Mouse (Mus musculus) neutrophil, adult 5-6 weeks (primary cell): ENCODE measurements around the gene Krtap4-2. TPM values are rescaled to one million over a fixed set of nuclear protein-coding genes. Genes with fewer than 3 reads are reported as not detected.
"Not testable (repeated sequence)": the region's sequence is repeated elsewhere in the genome, so short reads cannot be mapped to it uniquely, and the experiment has no call there.

Experiments used
- ATAC-seq: fragments of 151-379, 151-347 bp; 2 replicates; pipeline ENCODE4 v1.8.0; 2017; ENCODE audit warnings: mild to moderate bottlenecking, moderate TSS enrichment; ENCODE audit not compliant: insufficient number of reproducible peaks, poor library complexity, low FRiP score, severe bottlenecking; ENCODE audit errors: extremely low read depth
- total RNA-seq: library from RNA; stranded (forward); fragments of 200-1000 nt; gene quantifications from 2 replicates; pipeline ENCODE4 v1.2.3, GENCODE M21; 2017

The Krtap4-2 gene
- not detected in 2 replicates for total RNA-seq

DNA sequence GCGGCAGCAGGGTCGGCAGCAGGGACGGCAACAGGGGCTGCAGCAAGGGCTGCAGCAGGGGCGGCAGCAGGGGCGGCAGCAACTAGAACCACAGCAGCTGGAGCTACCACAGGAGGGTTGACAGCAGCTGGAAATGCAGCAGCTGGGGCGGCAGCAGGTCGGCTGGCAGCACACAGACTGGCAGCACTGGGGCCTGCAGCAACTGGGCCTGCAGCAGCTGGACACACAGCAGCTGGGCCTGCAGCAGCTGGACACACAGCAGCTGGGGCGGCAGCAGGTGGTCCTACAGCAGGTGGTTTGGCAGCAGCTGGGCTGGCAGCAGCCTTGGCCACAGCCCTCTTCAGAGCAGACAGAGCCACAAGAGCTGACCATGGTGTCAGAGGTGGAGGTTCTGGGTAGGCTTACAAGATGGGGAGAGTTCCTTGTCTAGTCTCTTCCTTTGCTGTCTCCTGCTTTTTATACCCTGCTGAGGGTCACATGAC lies at the start of gene Krtap4-2:
TSS of gene Krtap4-2 (minus strand) at position 432 of the 482 bp plus-strand sequence.
- no peak for ATAC-seq

DNA sequence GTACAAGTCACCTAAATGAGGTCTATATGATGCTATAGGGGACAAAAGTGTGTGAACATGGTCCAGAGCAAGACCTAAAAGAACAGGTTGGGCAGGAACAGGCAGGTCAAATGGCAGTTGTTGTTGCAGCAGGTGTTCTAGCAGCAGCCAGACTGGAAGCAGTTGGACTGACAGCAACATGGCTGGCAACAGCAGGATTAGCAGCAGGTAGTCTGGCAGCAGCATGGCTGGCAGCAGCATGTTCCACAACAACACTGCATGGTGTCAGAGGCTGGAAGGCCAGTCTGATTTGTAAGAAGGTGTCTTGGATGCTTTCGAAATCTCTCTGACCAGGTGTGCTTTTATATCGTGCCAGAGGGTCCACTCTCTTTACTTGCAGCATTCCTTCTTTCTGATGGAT lies 48.6 kb upstream of the Krtap4-2 start:
- no peak for ATAC-seq

DNA sequence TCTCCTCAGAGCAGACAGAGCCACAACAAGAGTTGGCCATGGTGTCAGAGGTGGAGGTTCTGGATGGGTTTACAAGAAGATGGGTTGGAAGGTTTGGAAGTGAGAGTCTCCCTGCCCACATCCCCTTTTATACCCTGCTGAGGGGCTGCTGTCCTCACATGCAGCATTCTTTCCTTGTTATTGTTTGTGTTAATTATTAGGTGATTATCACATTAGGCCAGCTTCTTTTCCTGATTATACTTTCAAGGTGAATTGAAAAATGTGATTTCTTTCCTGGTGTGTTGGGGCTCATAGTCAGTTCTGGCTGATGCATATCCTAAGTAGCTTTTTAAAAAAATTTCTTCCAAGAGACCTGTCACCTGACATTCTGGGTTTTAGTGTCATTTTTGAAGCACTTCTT lies 31.0 kb upstream of the Krtap4-2 start, which contains the start of gene Krtap4-6:
TSS of gene Krtap4-6 (minus strand) at position 101 of the 400 bp plus-strand sequence.
- no peak for ATAC-seq

DNA sequence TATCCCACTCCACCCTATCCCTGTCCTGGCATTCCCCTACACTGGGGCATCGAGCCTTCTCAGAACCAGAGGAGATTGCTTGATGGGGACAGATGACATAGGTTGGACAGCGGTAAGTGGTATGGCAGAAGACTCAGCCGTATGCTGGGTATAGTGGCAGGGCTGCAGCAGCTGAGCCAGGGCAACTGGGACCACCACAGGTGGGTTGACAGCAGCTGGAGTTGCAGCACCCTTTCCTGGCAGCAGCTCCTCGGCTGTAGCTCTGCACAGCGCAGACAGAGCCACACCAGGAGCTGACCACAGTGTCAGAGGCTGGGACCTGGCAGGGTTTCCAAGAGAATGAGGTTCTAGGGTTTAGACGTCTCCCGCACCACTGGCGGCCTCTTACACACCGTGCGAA lies 27.9 kb upstream of the Krtap4-2 start:
- no peak for ATAC-seq

DNA sequence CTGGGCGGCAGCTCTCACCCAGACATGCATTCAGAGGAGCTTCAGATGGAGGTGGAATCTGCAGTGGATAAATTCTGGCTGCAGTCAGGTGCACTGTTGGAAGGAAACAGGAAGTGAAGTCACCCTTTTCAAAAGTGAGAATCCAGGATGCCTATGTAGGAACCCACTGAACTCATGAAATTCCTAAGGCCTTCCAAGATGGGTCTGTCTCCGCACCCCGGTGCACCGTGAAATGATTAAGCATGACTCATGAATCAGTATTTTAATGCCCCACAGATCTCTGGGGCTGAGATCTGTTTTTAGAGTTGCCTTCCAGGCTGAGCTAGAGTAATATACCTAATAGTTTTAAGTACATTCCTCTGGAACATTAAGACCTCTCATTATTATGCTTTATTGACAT lies 24.4 kb upstream of the Krtap4-2 start:
- no peak for ATAC-seq

DNA sequence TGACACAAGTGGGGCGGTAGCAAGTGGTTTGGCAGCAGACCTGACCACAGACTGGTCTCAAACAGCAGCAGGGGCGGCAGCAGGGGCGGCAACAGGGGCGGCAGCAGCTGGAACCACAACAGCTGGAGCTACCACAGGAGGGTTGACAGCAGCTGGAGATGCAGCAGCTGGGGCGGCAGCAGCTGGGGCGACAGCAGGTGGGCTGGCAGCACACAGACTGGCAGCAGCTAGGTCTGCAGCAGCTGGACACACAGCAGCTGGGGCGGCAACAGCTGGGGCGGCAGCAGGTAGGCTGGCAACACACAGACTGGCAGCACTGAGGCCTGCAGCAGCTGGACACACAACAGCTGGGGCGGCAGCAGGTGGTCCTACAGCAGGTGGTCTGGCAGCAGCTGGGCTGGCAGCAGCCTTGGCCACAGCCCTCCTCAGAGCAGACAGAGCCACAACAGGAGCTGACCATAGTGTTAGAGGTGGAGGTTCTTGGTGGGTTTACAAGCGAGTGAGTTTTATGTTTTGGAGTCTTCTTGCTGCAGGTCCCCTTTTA lies 23.7 kb upstream of the Krtap4-2 start, which contains the start of gene Gm11563:
TSS of gene Gm11563 (minus strand) at position 494 of the 544 bp plus-strand sequence.
- not testable (repeated sequence) for ATAC-seq

DNA sequence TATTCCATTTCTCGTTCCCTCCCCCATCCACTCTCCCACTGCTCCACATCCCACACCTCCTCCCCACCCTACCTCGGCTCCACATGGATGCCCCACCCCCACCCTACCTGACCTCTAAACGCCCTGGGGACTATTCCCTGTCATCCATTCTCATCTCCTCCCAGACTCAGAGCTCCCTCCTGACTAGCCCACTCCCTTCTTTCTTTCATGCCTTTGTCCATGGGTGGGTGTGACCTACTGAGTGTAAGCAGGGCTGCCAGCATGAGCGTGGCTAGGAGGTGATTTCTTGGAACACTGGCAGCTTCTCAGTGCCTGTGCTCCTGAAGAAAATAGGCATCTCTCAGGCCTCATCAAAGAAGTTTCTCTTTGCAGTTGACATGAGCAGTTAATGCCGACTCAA lies 22.2 kb upstream of the Krtap4-2 start:
- ATAC-seq = no peak

DNA sequence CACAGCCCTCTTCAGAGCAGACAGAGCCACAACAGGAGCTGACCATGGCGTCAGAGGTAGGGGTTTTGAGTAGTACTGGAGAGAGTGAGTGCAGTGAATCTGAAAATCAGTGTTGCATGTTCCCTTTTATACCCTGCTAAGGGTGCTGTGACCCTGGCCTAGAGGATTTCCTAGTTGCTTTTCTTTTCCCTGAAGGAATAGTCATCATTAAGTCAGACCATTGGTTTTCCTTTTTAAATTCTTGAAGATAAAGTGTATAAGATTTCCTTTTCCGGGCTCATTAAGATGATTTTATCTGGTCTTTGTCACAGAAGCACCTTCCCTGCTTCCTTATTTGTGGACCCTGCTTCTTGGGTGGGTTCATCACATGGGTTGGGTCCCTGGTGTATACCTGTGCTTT lies 15.3 kb upstream of the Krtap4-2 start, which contains the start of gene Gm11555:
TSS of gene Gm11555 (minus strand) at position 101 of the 400 bp plus-strand sequence.
- no peak for ATAC-seq

DNA sequence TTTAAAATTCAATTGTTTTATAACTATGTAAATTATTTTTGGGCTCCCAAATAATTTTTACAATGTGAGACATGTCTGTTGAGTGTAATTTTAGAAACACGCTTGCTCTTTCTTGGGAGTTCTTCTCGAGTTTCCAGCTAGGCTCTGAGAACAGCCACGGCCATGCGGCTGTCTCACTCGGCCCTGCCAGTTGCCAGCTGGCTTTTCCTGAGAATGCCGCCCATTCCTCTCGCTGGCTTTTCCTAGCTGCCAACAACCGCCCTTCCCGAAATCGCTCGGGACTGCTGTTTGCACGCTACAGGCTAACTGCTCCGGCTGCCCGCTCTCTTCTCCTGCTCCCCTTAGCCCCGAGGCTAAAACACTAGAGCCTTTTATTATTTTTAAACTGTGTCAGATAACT lies 11.6 kb upstream of the Krtap4-2 start:
- no peak for ATAC-seq

DNA sequence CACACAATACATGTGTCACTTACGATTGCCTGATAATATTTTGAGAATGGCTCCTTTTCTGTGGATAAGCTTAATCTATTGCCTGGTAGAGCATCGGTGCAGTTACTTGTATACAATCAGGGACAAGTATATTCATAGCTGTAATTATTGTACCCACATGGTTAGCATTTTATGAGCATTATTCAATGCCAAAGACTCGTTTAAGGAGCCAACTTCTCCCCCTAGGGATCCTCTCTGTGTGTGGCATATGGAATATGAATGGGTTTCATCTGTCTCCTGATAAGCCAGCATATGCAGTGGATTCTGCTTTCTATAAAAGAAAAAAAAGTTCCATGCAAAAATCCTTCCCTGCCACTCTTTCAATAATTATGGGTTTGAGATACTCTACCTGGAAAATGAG lies 9.5 kb upstream of the Krtap4-2 start:
- no peak for ATAC-seq

DNA sequence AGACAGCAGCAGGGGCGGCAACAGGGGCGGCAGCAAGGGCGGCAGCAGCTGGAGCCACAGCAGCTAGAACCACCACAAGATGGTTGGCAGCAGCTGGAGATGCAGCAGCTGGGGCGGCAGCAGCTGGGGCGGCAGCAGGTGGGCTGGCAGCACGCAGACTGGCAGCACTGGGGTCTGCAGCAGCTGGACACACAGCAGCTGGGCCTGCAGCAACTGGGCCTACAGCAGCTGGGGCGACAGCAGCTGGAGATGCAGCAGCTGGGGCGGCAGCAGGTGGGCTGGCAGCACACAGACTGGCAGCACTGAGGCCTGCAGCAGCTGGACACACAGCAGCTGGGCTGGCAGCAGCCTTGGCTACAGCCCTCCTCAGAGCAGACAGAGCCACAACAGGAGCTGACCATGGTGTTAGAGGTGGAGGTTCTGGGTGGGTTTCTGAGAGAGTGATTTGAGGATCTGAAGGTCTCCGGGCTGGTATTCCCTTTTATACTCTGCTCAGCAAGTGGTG lies 8.8 kb upstream of the Krtap4-2 start, which contains the start of gene Krtap4-7:
TSS of gene Krtap4-7 (minus strand) at position 455 of the 505 bp plus-strand sequence.
- not testable (repeated sequence) for ATAC-seq

DNA sequence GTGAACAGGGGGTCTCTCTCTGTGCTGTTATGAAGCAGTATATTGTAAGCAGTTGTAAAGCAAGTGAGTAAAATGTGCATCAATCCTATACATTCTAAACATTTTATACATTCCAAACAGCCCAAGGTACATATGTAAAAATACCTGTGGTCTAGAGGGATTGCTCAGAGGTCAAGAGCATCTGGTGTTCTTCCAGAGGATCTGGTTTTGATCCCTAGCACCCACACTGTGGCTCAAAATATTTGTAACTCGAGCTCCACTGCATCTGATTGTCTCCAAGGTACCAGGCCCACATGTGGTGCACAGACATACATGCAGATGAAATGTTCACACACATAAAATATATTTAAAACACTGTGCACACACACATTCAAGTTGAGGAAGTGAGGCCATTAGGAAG lies 6.0 kb upstream of the Krtap4-2 start:
- ATAC-seq = no peak

DNA sequence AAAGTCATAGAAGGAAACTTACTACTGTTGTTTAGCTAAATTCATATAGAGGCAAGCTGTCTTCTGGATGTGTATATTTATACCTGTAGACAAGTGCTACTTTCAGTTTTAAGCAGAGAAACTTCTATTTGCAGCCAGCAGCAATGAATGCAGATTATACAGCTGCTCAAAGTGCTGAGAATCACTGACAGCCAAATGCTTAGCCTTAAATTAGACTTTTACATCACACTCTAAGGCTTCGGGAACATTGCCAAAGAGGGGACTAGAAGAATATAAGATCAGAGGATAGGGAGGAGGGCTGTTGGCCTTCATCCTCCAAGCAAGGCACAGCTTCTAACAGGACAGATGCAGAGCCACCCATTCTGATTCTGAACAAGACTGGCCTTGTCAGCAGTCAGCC lies 2.2 kb upstream of the Krtap4-2 start:
- ATAC-seq = no peak

DNA sequence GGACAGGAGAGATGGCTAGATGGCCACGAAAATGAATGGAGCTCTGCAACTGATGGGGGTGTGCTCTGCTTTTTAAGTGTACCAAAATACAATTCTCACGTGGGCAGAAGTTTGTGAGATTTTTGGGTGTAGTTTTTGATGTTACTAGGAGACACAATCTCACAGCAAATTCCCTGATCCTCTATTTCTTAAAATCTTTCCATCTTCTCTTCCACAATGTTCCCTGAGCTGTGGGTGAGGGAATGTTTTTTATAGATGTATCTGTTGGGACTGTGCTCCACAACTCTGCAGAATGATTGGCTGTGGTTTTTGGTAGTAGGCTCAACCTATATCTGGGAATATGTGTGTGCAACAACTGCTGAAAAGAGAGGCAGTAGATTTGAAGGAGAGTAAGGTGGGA lies 1.6 kb downstream of the Krtap4-2 start:
- no peak for ATAC-seq

DNA sequence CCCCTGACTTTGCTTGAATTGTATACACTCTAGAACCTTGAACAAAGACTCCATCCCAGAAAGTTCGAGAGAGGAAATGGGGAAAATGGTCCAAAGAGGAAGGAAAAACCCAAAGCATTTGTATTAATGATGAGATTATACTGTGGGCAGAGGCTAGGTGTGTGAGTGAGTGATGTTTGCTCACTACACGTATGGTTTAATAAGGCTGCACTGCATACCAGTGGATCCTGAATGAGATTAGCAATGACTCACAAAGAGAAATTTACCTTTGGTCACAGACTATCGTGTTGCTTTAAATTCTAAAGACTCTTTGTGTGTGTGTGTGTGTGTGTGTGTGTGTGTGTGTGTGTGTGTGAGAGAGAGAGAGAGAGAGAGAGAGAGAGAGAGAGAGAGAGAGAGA lies 4.0 kb downstream of the Krtap4-2 start:
- no peak for ATAC-seq

DNA sequence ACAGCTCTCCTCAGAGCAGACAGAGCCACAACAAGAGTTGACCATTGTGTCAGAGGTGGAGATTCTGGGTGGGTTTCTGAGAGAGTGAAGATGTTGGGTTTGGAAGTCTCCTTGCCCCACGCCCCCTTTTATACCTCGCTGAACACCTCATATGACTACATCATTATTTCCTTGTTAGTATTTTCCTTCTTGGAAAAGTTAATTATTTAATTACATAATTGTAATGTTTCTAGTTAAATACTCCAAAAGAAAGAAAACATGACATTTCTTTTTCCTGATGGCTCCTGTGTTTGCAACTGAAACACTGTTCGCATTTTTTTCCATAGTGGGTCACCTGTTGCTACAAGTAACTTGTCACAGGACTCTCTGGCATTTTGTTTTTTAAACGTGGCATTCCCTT lies 6.7 kb downstream of the Krtap4-2 start, which contains the start of gene Krtap4-1:
TSS of gene Krtap4-1 (minus strand) at position 101 of the 400 bp plus-strand sequence.
- no peak for ATAC-seq

DNA sequence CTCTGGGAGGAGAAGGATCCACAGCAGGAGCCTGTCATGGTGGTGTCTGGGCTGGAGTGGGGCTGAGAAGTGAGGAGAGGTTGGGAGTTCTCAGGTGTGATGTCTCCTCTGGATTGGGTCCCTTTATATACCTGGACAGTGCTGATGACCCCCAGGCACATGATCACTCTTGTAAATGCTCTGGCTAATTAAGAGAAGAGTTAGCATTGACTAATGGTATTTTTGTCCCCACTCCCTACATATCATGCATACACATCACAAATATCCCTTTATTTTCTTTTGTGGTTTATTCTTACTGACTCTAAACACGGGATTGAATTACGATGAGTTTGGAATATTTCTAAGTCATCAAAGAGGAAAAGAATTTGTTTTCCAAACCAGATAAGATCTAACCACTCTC lies 14.5 kb downstream of the Krtap4-2 start, which contains the start of gene Gm11562:
TSS of gene Gm11562 (minus strand) at position 101 of the 400 bp plus-strand sequence.
- no peak for ATAC-seq

DNA sequence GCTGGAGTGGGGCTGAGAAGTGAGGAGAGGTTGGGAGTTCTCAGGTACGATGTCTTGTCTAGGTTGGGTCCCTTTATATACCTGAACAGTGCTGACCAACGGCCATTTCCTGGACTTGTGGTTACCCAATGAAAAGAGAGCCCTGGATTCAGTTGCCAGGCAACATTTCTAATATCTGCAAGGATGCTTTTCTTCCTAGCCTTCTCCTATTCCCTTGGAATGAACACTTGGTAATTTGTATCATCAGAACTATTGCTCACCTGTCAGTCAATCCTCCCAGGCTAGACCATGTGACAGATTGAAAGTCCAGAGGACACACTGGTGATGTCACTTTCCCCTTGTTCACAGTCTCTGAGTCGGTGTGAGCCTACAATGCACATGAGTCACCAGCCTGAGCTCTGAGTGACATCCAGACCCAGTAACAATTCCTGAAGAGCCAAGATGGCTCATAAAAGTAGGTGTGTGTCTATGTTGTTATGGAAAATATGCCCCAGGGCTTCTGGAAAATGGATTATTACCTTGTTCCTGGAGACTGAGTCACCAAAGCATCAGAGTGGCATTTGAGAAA lies 20.0 kb downstream of the Krtap4-2 start, which contains the start of gene Krtap2-4:
TSS of gene Krtap2-4 (minus strand) at position 51 of the 568 bp plus-strand sequence.
- no peak for ATAC-seq

DNA sequence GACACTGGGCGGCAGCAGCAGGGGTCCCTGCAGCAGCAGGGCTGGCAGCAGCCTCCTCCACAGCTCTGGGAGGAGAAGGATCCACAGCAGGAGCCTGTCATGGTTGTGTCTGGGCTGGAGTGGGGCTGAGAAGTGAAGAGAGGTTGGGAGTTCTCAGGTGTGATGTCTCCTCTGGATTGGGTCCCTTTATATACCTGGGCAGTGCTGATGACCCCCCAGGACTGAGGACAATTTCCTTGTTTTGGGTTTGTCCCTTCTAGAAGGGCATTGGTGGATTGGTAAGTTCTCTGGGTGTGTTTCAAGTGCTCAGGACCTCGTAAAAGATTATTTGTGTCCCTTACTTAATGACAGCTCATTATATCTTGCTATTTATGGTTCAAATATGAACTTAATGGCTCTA lies 24.8 kb downstream of the Krtap4-2 start, which contains the start of gene Gm11937:
TSS of gene Gm11937 (minus strand) at position 101 of the 400 bp plus-strand sequence.
- not testable (repeated sequence) for ATAC-seq

DNA sequence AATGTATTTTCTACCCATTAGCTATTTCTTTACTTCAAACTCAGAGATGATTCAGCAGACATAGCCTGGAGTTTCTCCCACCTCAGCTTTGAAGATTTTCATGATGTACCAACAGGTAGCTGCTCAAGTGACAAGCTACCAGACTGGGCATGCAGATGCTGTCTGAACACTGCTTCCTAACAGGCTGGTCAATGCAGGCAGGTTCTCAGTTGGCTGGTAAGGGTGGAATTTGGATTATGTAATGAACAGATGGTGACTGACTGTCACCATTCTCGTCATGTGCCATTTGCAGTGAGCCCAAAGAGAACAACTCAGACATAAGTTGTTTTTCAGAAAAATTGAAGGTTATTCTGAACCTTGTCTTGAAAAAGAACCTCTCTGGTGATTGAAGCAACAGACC lies 25.8 kb downstream of the Krtap4-2 start:
- ATAC-seq = no peak
